Mouse (Mus musculus): ENCODE data around the gene Sgta. TPM values are rescaled to one million over a fixed set of nuclear protein-coding genes. Genes with fewer than 3 reads are reported as not detected.

Sgta gene
- total RNA-seq, 2 experiments from 2014 or later = 178 to 182 TPM

DNA sequence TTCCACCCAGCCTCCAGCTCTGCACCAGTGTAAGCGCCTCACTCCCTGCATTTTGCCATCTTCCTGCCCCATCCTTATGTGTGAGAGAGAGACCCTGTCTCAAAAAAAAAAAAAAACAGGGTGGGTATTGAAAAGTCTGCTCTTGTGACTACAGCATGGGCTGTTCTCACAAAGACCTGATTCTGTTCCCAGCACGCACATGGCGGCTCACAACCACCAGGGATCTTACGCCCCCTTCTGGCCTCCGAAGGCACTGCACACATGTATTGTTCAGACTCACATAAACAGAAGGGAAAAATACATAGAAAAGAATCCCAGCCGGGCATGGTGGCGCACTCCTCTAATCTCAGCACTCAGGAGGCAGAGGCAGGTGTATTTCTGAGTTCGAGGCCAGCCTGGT, 37.2 kb downstream of the Sgta start:
- DNase-seq (ENCODE audit: low spot score in 2 of 2) = no peak

GRCm38 (mm10) chr10:81021547-81022110, 38.4 kb downstream of the Sgta start:
- DNase-seq (ENCODE audit: low spot score in 2 of 2) = peak in 1 of 2 experiments; percentile 40

GRCm38 (mm10) chr10:81020207-81020606, 39.8 kb downstream of the Sgta start:
- no peak for DNase-seq (ENCODE audit: low spot score in 2 of 2)

DNA sequence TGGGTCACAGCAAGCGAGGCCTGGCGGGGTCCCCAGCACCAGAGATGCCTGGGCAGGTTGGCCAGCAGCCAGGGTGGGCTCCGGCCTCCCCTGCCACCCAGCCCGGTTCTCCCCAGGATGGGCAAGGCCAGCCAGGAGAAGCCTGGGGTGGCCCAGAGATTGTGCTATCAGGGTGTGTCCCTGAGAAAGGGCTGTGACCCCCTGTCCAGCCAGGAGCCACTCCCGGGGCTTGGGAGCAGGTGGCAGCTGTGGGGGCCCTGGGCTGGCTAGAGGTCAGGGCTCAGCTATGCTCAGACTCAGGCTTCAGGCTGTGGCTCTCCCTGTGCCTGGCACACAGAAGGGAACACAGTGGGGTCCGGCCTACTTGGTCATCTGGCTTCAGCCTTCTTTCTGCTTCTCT, 40.3 kb downstream of the Sgta start:
- no peak for DNase-seq (ENCODE audit: low spot score in 2 of 2)

GRCm38 (mm10) chr10:81018326-81018725, 41.7 kb downstream of the Sgta start:
- DNase-seq (ENCODE audit: low spot score in 2 of 2) = no peak

- DNase-seq (ENCODE audit: low spot score in 2 of 2) = peak in 1 of 2 experiments; percentile 66
Observed at GRCm38 (mm10) chr10:81016645-81017044, 43.3 kb downstream of the Sgta start.

- DNase-seq (ENCODE audit: low spot score in 2 of 2) = no peak
Observed at GRCm38 (mm10) chr10:81015666-81016065, 44.3 kb downstream of the Sgta start.

GRCm38 (mm10) chr10:81014393-81015384, 45.3 kb downstream of the Sgta start, which contains the start of gene Gng7:
TSS of gene Gng7 (minus strand) at chr10:81014945.
- DNase-seq (ENCODE audit: low spot score in 2 of 2) = peak; percentile 94

- no peak for DNase-seq (ENCODE audit: low spot score in 2 of 2)
Observed at GRCm38 (mm10) chr10:81010851-81011250, 49.1 kb downstream of the Sgta start.

DNA sequence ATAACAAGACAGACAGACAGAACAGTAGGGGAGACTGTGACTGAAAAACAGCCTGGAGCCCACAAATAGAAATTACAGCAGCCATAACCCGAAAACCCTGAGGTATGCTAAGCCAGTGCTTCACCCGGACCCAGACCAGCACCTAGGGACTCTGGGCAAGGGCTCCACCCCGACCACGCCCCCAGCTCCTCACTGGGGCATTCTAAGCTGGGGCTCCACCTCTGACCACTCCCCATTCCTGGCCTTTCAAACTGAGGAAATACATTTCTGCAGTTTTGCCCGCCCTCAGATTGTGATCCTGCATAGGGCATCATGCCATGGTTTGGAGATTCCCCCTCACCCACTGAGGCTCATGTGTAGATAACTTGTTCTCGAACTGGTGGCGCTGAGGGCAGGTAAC, 52.7 kb downstream of the Sgta start:
- DNase-seq (ENCODE audit: low spot score in 2 of 2) = no peak

DNA sequence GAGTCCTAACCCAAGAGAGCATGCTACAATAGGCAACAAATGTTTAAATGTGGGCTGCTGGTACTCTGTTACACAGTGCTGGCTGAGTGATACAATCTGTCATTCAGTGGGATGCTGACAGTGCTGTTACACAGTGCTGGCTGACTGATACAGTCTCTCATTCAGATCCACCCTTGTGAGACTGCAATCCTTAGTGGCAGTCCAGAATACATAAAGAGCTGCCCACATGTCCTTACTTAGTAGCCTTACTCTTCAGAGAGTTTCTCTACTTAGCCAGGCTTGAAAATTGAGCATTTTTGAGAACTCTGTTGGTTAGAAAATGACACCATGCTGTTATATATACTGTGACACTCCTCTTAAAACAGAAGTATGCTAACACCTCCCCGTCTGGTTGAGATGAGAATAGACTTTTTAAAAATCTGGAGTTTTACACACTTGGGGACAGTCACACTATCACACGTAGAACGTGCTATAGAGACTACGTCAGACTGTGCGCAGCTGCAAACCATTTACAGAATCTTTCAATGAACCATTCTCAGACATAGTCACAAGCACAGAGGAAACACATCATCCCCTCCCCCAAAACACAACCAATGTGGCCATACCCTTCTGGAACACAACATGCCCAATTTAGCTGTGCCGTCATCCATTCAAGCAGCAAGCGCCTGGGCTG, 53.8 kb downstream of the Sgta start:
- DNase-seq (ENCODE audit: low spot score in 2 of 2) = peak; percentile 45 to 55

DNA sequence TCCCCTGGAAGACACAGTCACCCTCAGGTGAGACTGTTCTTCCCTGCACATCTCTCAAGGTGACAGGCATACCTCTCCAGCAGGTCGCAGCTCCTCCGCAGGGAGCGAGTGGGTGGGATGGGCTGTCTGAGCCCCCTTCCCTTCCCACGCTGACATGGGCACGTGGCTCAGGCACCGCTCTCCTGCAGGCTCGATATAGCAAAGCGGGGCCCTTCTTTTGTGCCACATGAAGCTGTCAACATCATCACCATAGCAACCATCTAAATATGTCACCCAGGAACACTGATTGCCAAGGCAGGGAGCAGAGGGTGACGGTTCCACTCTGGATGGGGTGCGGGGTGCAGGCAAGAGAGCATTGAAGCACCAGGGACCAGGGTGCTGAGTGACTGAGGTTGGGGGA, 58.8 kb downstream of the Sgta start:
- peak in 1 of 2 experiments; percentile 42 for DNase-seq (ENCODE audit: low spot score in 2 of 2)

DNA sequence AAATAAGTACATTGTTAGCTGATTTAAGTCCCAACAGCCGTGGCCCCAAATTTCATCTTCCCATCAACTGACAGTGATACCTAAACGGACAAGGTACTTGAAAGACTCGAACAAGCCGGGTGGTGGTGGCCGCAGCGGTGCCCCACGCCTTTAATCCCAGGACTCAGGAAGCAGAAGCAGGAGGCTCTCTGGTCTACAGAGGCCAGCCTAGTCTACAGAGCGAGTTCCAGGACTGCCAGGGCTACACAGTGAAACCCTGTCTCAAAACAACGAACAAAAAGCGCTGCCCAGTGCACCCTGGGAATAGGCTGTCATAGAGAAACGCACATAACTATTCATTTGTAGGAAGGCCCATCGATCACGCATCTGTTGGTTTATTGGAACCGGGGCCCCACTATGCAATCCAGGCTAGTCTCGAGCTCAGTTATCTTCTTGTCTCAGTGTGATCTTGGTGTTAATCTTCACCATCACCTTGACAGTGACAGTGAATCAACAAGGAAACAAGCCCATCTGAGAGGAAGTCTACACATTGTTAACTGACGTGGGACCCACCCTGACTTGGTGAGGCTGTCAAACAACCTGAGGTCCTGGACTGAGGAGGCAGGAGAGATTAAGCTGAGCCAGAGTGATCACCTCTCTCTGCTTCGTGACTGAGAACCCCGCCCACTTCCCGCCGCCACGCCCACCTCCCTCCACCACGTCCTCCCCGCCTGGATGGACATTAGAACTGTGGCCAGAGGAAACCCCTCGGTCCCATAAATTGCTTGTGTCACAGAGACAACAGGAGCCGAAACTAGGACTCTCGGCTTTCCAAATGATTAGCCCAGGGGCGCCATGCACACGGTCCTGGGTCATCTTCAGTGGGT, 59.6 kb downstream of the Sgta start:
- no peak for DNase-seq (ENCODE audit: low spot score in 2 of 2)

DNA sequence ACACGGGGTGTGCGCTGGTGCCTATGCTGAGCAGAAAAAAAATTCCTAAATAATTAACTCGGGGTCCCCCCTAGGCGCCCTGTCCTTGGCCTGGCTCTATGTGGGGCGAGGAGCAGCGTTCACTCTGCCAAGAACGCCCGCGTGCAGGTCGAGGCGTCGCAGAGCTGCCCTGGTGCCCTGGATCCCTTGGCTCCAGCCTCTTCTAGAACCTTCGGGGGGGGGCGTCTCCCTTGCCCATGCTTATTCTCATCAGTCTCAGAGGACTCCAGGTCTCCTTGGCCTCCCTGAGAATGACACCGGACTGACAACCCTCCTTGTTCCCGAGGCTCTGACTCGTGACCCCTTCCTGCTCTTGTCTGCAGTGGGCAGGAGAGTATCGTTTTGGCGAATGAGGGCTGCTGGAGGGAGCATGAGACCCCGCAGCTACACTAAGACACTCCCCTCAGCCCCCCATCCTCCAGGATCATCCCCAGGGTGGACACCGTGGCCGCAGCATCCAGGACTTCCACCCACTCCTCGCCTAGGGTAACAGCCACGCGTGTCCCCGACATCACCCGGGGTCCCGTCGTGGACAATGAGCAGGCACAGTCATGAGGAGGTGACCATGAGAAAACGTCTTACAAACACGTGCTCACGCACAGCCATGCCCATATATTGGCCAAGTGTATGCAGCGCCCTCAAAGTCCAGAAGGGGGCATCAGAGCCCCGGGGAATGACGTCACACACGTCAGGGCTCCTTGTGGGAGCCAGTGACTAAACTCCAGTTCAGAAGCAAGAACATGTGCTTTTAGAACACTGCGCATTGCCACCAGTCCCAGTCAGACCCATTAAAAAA, 60.4 kb downstream of the Sgta start:
- peak; percentile 87 to 88 for DNase-seq (ENCODE audit: low spot score in 2 of 2)

- peak; percentile 59 to 79 for DNase-seq (ENCODE audit: low spot score in 2 of 2)
Observed at GRCm38 (mm10) chr10:80998778-80999177, 61.2 kb downstream of the Sgta start.

DNA sequence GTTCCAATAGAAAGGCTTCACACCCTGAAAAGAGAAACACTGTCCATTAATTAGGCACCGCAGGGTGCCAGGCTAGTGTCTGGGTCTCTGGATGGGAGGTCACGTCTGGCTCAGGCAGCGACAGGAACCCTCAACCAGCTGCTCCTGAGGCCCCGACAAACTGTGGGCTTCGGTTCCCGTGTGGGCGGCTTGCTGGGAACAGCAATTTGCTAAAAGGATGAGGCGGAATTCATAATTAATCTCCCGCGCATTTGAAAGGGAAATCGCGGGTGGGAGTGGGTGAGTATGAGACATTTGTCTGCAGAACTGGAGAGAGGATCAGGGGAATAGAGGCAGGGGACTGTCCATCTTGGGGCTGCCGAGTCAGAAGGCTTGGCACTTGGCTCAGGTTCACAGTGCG, 62.0 kb downstream of the Sgta start:
- no peak for DNase-seq (ENCODE audit: low spot score in 2 of 2)

DNA sequence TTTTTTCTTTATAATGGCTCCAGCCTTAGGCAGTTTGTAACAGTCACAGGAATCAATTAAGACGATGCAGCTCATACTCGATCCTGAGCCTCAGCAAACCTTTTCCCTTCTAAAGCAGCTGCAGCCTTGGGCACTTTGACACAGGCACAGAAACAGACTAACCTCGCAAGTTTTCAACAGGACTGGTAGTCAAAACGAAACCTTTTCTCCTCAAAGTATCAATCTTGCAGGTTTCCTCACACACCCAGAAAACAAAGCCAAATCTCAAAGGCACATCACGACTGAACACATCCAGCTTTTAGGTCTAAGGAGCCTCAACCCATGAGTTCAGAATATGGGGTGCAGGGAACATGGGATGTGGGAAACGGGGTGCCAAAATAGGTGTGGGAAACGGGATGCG, 62.6 kb downstream of the Sgta start:
- no peak for DNase-seq (ENCODE audit: low spot score in 2 of 2)

DNA sequence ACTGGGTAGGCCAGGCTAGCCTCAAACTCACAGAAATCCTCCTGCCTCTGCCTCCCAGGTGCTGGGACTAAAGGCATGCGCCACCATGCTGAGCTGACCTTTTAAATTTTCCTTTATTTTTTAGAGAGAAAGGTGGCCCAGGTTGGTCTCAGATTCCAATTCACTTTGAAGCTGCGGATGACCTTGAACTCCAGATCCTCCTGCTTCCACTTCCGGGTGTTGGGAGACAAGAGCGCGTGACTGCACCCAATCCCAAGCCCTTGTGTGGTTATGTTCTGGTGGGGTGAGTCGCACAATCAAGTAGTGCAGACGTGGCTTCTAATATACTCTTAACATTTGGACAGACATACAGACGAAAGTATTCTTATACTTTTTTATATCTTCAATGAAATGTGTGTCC, 63.5 kb downstream of the Sgta start:
- DNase-seq (ENCODE audit: low spot score in 2 of 2) = no peak

- peak; percentile 86 to 91 for DNase-seq (ENCODE audit: low spot score in 2 of 2)
Observed at GRCm38 (mm10) chr10:80995091-80995632, 64.8 kb downstream of the Sgta start.

- no peak for DNase-seq (ENCODE audit: low spot score in 2 of 2)
Observed at GRCm38 (mm10) chr10:80994621-80995020, 65.4 kb downstream of the Sgta start.
